23 mouse cellular contexts compared by ENCODE assay signal in the genomic region with DNA sequence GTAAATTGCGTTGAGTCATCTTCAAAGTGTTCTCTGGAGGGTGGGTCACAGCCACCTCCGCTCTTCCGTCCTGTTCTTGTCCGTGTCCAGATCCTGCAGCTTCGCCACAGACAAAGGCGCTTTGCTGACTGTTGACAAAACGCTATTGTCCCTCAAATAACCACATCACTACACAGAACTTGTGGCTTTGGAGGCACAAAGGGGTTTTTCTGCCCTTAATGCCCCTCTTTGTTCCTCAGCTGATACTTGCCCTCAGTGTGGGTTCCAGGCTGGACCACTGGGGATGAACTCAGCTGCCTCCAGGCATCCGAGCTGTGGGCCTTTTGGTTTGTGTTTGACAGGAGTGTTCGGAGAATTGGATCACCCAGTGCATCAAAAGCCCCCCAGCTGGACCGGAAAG. TPM values are rescaled to one million over a fixed set of nuclear protein-coding genes. Genes with fewer than 3 reads are reported as not detected.
DNase-seq lines count a peak whose midpoint lies in the region; ATAC-seq and TF ChIP-seq lines count a peak whose summit lies in the region.
"Had no signal": no experiment of that assay in that cellular context is flagged by ENCODE, and none has a peak within 500 bp of the region (broad histone marks: within the 10 kb centered on the region; RNA-seq: fewer than 3 reads in every experiment).

No protein-coding gene starts in this region.

- peak overlapping the region; percentile 20; the same call in 1 of the 2 replicates for H3K27ac ChIP-seq in gastrocnemius, adult 2 months
- H3K27ac ChIP-seq: forebrain, embryonic 10.5 days; forebrain, embryonic 13.5 days; hindbrain, embryonic 12.5 days; hindbrain, embryonic 15.5 days had no signal

- ATAC-seq in cerebellum, adult (ENCODE audit: insufficient number of reproducible peaks, low FRiP score, low TSS enrichment): no peak
- ATAC-seq: forebrain, embryonic 13.5 days; forebrain, embryonic 16.5 days; Patski had no signal

- intact Hi-C loops in gastrocnemius, adult 2 months (cut with DNase I): no loop called here
- intact Hi-C loops in gastrocnemius, postnatal 14 days (cut with DNase I; ENCODE audit: low total_unique reads): no loop called here

- TF ChIP-seq CTCF in gastrocnemius, adult 2 months (IDR thresholded peaks at IDR 0.05): no peak

- H3K4me3 ChIP-seq in gastrocnemius, adult 2 months: no peak overlapping the region
- H3K4me3 ChIP-seq: forebrain, embryonic 10.5 days; forebrain, embryonic 13.5 days; hindbrain, embryonic 12.5 days; hindbrain, embryonic 15.5 days had no signal

- no peak for DNase-seq in gastrocnemius, adult 2 months
- DNase-seq in gastrocnemius, postnatal 14 days: no peak
- DNase-seq in layer of hippocampus, adult 9-11 months: peak; percentile 70
- no peak for DNase-seq in layer of hippocampus, postnatal 14 days (ENCODE audit: low spot score in 2 of 2)
- DNase-seq in brain, adult 2 months (ENCODE audit: low read depth, low spot score): peak; percentile 93
- peak; percentile 78 for DNase-seq in telencephalon, adult 2 months (ENCODE audit: low read depth, low spot score)
- DNase-seq: adrenal gland, postnatal 10 days; adrenal gland, postnatal 36 days; B cell, adult 2 months; cerebellum, adult 11-12 months; cerebellum, adult 8-10 months; cerebellum, postnatal 10 days; cerebellum, postnatal 36 days; gastrocnemius, postnatal 10 days; heart, adult 11 months had no signal

RNA-seq across cellular contexts. Expression of a gene that starts 3.6 kb away (rescaled TPM):
- total RNA-seq in gastrocnemius, adult 2 months (2021): 10 to 100 TPM in 1 of 2 experiments, 1 to 10 TPM in 1; 7.6 to 16.1 TPM
- total RNA-seq in gastrocnemius, postnatal 14 days (2021): 10 to 100 TPM in 1 of 2 experiments, 1 to 10 TPM in 1; 7.4 to 11.3 TPM
- total RNA-seq in layer of hippocampus, postnatal 14 days (2021): 1 to 10 TPM; 2.4 to 3.4 TPM
- total RNA-seq: hematopoietic stem cell, adult 5-6 weeks had no signal

RNA-seq across cellular contexts. Expression of a gene that starts 18.3 kb away (rescaled TPM):
- total RNA-seq in gastrocnemius, adult 2 months (2021): 1 to 10 TPM; 2.5 to 3.7 TPM
- under 1 TPM; 0.27 to 0.43 TPM for total RNA-seq in gastrocnemius, postnatal 14 days (2021)
- under 1 TPM; 0.91 to 0.99 TPM for total RNA-seq in layer of hippocampus, postnatal 14 days (2021)
- total RNA-seq: hematopoietic stem cell, adult 5-6 weeks had no signal

RNA-seq across cellular contexts. Expression of a gene that starts 53.3 kb away (rescaled TPM):
- 1 to 10 TPM; 5.6 to 6.7 TPM for total RNA-seq in gastrocnemius, adult 2 months (2021)
- 1 to 10 TPM; 6.8 to 7.2 TPM for total RNA-seq in gastrocnemius, postnatal 14 days (2021)
- 1 to 10 TPM; 8.8 to 9.4 TPM for total RNA-seq in layer of hippocampus, postnatal 14 days (2021)

Comparison
In these comparisons a context has a peak if more than half of its experiments do, and no peak if none do; other contexts are left out.
1. DNase-seq: peak in layer of hippocampus, adult 9-11 months (single experiment), brain, adult 2 months (single experiment) and telencephalon, adult 2 months (single experiment); none in gastrocnemius, adult 2 months (single experiment), gastrocnemius, postnatal 14 days (single experiment) and layer of hippocampus, postnatal 14 days (0 of 2).